Mouse (Mus musculus): ENCODE results near the gene Accsl.
A peak's percentile ranks its signal among the peaks of the same experiment; 100 is the strongest.

Accsl gene

GRCm38 (mm10) chr2:93806487-93807201 is 62.3 kb downstream of the Accsl start:
- DNase-seq: peak; percentile 85

GRCm38 (mm10) chr2:93805523-93805922 is 63.4 kb downstream of the Accsl start:
- DNase-seq: no peak

Measured in heart, adult 11 months (tissue).